ENCODE assay signal across 25 mouse cellular contexts in genomic region chr6:102102060-102102459, GRCm38 (mm10).
A peak's percentile ranks its signal among the peaks of the same experiment; 100 is the strongest.
DNase-seq lines count a peak whose midpoint lies in the region; ATAC-seq and TF ChIP-seq lines count a peak whose summit lies in the region.
"Had no signal": no experiment of that assay in that cellular context is flagged by ENCODE, and none has a peak within 500 bp of the region (broad histone marks: within the 10 kb centered on the region; RNA-seq: fewer than 3 reads in every experiment).

No protein-coding gene starts in this region.

- H3K9ac ChIP-seq in forebrain, embryonic 11.5 days (ENCODE audit: low read length) = no peak overlapping the region
- no peak overlapping the region for H3K9ac ChIP-seq in forebrain, embryonic 13.5 days
- no peak overlapping the region for H3K9ac ChIP-seq in forebrain, embryonic 15.5 days (replicated peaks)
- H3K9ac ChIP-seq in forebrain, postnatal 0 days = no peak overlapping the region
- H3K9ac ChIP-seq: embryonic facial prominence, embryonic 13.5 days; embryonic facial prominence, embryonic 15.5 days had no signal

- no peak overlapping the region for H3K4me2 ChIP-seq in forebrain, embryonic 11.5 days (ENCODE audit: low read depth, low read length, severe bottlenecking)
- H3K4me2 ChIP-seq in forebrain, embryonic 13.5 days = no peak overlapping the region
- H3K4me2 ChIP-seq in forebrain, embryonic 15.5 days (replicated peaks) = no peak overlapping the region
- no peak overlapping the region for H3K4me2 ChIP-seq in forebrain, postnatal 0 days (ENCODE audit: low read depth)
- H3K4me2 ChIP-seq: embryonic facial prominence, embryonic 13.5 days; embryonic facial prominence, embryonic 15.5 days had no signal

- 74% methylated on average over 1 of the region's 1 CpGs for WGBS in forebrain, embryonic 11.5 days
- WGBS in forebrain, embryonic 10.5 days = 79% methylated on average over 1 of the region's 1 CpGs
- WGBS in forebrain, embryonic 13.5 days = 65% methylated on average over 1 of the region's 1 CpGs
- 57% methylated on average over 1 of the region's 1 CpGs for WGBS in forebrain, embryonic 15.5 days
- WGBS in forebrain, postnatal 0 days = 42% methylated on average over 1 of the region's 1 CpGs

- H3K4me1 ChIP-seq in forebrain, embryonic 11.5 days (replicated peaks; ENCODE audit: control insufficient read depth, insufficient read depth, low read length) = no peaks in the 10 kb centered on the region
- no peaks in the 10 kb centered on the region for H3K4me1 ChIP-seq in forebrain, embryonic 10.5 days
- peaks cover 7% of the 10 kb centered on the region; the same call in 1 of the 2 replicates for H3K4me1 ChIP-seq in forebrain, embryonic 13.5 days
- H3K4me1 ChIP-seq in forebrain, embryonic 15.5 days = peaks cover 6% of the 10 kb centered on the region; the same call in 1 of the 2 replicates
- no peaks in the 10 kb centered on the region for H3K4me1 ChIP-seq in forebrain, postnatal 0 days (ENCODE audit: insufficient read depth)
- H3K4me1 ChIP-seq: embryonic facial prominence, embryonic 13.5 days; embryonic facial prominence, embryonic 15.5 days had no signal

- 0 out of 2 replicates have a peak, but pooled peaks have one; percentile 30 for ATAC-seq in forebrain, embryonic 11.5 days (replicated peaks; ENCODE audit: low FRiP score)
- ATAC-seq in forebrain, embryonic 13.5 days = peak; percentile 66; the same call in 1 of the 2 replicates
- ATAC-seq in forebrain, embryonic 15.5 days (replicated peaks) = no peak; the same call in 1 of the 2 replicates
- peak; percentile 48; the same call in 1 of the 2 replicates for ATAC-seq in forebrain, postnatal 0 days
- ATAC-seq: activated CD4-positive, CD25-positive, alpha-beta regulatory T cell, adult 4 months; CD4-positive, CD25-positive, alpha-beta regulatory T cell, adult 4 months had no signal

- H3K4me3 ChIP-seq in forebrain, embryonic 11.5 days (ENCODE audit: low read depth, low read length) = no peak overlapping the region
- no peak overlapping the region for H3K4me3 ChIP-seq in forebrain, embryonic 10.5 days
- no peak overlapping the region for H3K4me3 ChIP-seq in forebrain, embryonic 13.5 days
- H3K4me3 ChIP-seq in forebrain, embryonic 15.5 days = no peak overlapping the region
- no peak overlapping the region for H3K4me3 ChIP-seq in forebrain, postnatal 0 days (ENCODE audit: low read depth, low read length)
- H3K4me3 ChIP-seq: embryonic facial prominence, embryonic 13.5 days; embryonic facial prominence, embryonic 15.5 days; erythroblast, embryonic 14.5 days had no signal

- H3K36me3 ChIP-seq in forebrain, embryonic 11.5 days (ENCODE audit: control insufficient read depth, insufficient read depth, low read length) = no peaks in the 10 kb centered on the region
- H3K36me3 ChIP-seq in forebrain, embryonic 10.5 days (replicated peaks) = no peaks in the 10 kb centered on the region
- no peaks in the 10 kb centered on the region for H3K36me3 ChIP-seq in forebrain, embryonic 13.5 days (ENCODE audit: poor library complexity, severe bottlenecking)
- no peaks in the 10 kb centered on the region for H3K36me3 ChIP-seq in forebrain, embryonic 15.5 days
- no peaks in the 10 kb centered on the region for H3K36me3 ChIP-seq in forebrain, postnatal 0 days (ENCODE audit: insufficient read depth)
- H3K36me3 ChIP-seq: embryonic facial prominence, embryonic 13.5 days; embryonic facial prominence, embryonic 15.5 days; G1E had no signal

- no peak overlapping the region for H3K27ac ChIP-seq in forebrain, embryonic 11.5 days (ENCODE audit: low read depth, low read length)
- H3K27ac ChIP-seq in forebrain, embryonic 10.5 days = no peak overlapping the region
- H3K27ac ChIP-seq in forebrain, embryonic 13.5 days = no peak overlapping the region
- no peak overlapping the region for H3K27ac ChIP-seq in forebrain, embryonic 15.5 days (replicated peaks)
- no peak overlapping the region for H3K27ac ChIP-seq in forebrain, postnatal 0 days (ENCODE audit: low read depth, low read length)
- H3K27ac ChIP-seq: embryonic facial prominence, embryonic 13.5 days; embryonic facial prominence, embryonic 15.5 days had no signal

- no peaks in the 10 kb centered on the region for H3K27me3 ChIP-seq in forebrain, embryonic 11.5 days (ENCODE audit: control insufficient read depth, insufficient read depth, low read length)
- H3K27me3 ChIP-seq in forebrain, embryonic 10.5 days (ENCODE audit: poor library complexity, severe bottlenecking) = no peaks in the 10 kb centered on the region
- no peaks in the 10 kb centered on the region for H3K27me3 ChIP-seq in forebrain, embryonic 13.5 days
- H3K27me3 ChIP-seq in forebrain, embryonic 15.5 days = no peaks in the 10 kb centered on the region
- no peaks in the 10 kb centered on the region for H3K27me3 ChIP-seq in forebrain, postnatal 0 days (ENCODE audit: insufficient read depth, low read length)
- H3K27me3 ChIP-seq: CH12.LX; embryonic facial prominence, embryonic 13.5 days; embryonic facial prominence, embryonic 15.5 days; Patski had no signal

- no peak for TF ChIP-seq CTCF in forebrain, postnatal 0 days (IDR thresholded peaks at IDR 0.05; ENCODE audit: low read depth)

- no peak for DNase-seq in forebrain, embryonic 11.5 days (ENCODE audit: low spot score)
- no peak for DNase-seq in forebrain, embryonic 10.5 days (ENCODE audit: extremely low spot score, low spot score)
- DNase-seq in forebrain, postnatal 0 days = no peak
- no peak for DNase-seq in thymus, postnatal 4 days
- DNase-seq: adrenal gland, adult 8-10 months; adrenal gland, postnatal 14 days; adrenal gland, postnatal 36 days; B cell, adult 2 months; cerebellum, adult 11 months; cerebellum, adult 18-20 months; cerebellum, adult 8-10 months; cerebellum, adult 9-11 months; cerebellum, postnatal 14 days; cerebellum, postnatal 36 days; embryo, embryonic 11 days had no signal

- H3K9me3 ChIP-seq in forebrain, embryonic 11.5 days (ENCODE audit: control insufficient read depth, low read length) = no peaks in the 10 kb centered on the region
- no peaks in the 10 kb centered on the region; the same call in 1 of the 2 replicates for H3K9me3 ChIP-seq in forebrain, embryonic 10.5 days
- H3K9me3 ChIP-seq in forebrain, embryonic 13.5 days (replicated peaks) = no peaks in the 10 kb centered on the region
- no peaks in the 10 kb centered on the region for H3K9me3 ChIP-seq in forebrain, embryonic 15.5 days
- no peaks in the 10 kb centered on the region for H3K9me3 ChIP-seq in forebrain, postnatal 0 days (ENCODE audit: low read length)
- H3K9me3 ChIP-seq: embryonic facial prominence, embryonic 13.5 days; embryonic facial prominence, embryonic 15.5 days; G1E had no signal
